Mouse (Mus musculus) layer of hippocampus, adult 11-12 months (tissue): ENCODE measurements around the gene Glrx2.
"Not testable (repeated sequence)": the region's sequence is repeated elsewhere in the genome, so short reads cannot be mapped to it uniquely, and the experiment has no call there.

Experiments
- DNase-seq: peaks from one replicate; pipeline ENCODE4 v3.0.0; 2022; ENCODE audit warnings: low spot score

The Glrx2 gene

DNA sequence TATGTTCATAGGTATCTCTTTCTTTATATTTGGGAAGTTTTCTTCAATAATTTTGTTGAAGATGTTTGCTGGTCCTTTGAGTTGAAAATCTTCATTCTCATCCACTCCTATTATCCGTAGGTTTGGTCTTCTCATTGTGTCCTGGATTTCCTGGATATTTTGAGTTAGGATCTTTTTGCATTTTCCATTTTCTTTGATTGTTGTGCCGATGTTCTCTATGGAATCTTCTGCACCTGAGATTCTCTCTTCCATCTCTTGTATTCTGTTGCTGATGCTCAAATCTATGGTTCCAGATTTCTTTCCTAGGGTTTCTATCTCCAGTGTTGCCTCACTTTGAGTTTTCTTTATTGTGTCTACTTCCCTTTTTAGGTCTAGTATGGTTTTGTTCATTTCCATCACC lies at the start of gene Glrx2:
Gene Glrx2, plus strand, starts transcription at position 301 of the 400 bp plus-strand sequence.
- DNase-seq = not testable (repeated sequence)

DNA sequence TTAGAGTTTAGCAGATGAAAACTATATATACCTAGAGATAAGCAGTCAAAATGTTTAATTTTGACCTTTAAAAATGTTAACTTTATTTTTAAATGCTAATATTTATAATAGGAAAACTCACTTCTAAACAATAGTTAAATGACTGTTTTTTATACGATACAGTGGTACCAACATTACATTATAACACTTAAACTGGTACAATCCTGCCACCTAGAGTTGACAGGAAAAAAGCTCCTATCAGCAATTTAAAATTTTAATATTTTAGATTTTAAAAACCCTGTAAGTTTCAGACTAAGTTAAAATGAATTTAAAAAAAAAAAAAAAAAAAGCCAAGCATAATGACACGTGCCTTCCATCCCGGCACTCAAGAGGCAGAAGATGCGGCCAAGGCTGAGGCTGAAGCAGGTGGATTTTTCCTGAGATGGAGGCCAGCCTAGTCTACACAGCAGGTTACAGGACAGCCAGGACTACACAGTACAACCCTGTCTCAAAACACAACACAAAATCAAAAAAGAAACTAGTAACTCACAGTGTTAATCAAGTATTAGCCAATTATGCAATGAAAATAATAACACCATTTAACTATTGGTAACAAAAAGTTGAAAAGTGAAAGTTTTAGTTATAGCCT lies 40.3 kb upstream of the Glrx2 start:
- no peak for DNase-seq

DNA sequence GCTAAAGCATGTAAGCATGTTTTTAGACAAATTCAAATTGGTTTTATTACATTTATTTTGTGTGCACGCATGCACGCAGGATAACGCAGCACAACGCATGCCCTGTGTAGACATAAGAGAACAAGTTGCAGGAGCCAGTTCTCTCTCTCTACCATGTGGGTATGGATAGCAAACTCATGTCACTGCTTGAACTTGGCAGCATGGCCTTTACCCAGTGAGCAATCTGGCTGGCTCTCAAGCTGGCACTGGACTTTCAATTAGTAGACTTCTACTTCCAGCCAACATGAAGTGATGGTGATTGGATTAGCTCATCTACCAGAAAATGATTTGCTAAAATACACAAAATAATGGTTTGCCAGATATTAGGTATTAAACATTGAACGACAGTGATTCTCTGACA lies 35.0 kb upstream of the Glrx2 start:
- no peak for DNase-seq

DNA sequence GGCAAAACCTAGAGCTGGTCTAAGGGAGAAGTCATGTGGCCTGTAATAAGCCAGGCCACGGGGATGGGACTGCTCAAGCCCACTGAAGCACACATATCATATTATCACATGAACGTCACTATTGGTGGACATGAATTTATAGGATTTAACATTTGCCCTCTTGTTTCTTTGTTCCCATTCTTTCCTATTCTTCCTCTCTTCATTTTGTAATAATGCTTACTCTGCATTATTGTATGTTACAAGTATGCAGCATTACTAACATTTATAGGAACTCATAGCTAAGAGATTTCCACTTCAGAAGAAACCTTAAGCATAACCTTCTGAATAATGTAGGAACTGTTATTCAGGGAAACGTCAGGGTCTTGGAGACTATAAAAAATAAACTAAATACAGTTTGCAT lies 31.3 kb upstream of the Glrx2 start:
- DNase-seq = no peak

DNA sequence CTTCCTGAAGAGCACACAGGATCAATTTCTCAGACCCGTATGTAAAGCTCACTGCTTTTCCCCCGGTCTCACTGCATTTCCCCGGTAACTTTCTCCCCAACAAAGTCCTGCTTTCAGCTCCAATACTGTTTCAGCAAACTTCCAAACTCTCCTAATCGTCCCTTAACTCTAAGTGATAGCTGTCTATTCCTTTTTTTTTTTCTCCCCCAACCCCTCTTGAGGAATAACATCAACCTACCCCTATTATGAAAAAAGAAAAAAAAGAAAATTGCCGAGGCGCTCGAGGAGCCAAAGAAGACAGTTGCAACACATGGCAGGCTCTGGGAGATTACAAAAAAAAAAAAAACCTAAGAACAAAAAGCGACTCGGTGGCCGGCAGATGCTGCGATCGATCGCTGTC lies 14.4 kb upstream of the Glrx2 start:
- no peak for DNase-seq

DNA sequence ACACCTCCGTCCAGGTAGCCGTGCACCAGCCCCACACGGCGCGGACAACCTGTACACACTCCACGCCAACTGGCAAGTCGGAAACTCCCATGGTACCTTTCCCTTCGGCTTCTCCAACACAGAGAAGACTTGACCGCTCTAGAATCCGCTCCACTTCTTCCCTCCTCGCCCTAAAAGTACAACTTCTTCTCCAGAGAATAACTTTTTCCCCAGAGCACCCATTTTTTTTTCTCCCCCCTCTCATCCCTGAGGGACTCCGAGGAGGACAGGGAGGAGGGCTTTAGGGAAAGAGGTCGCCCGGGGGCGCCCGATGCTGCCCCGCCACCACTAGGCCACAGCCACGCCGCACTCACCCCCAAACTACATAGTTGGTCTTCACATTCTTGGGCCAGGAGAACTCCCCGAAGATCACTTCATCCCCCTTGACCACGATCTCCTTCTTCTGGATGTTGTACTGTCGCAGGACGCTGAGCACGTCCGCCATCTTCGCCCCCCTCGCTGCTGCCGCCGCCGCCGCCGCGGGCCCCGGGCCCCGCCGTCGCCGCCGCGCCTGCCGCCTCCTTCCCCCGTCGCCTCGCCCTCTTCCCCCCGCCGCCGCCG lies 13.9 kb upstream of the Glrx2 start:
- peak; percentile 49 for DNase-seq

DNA sequence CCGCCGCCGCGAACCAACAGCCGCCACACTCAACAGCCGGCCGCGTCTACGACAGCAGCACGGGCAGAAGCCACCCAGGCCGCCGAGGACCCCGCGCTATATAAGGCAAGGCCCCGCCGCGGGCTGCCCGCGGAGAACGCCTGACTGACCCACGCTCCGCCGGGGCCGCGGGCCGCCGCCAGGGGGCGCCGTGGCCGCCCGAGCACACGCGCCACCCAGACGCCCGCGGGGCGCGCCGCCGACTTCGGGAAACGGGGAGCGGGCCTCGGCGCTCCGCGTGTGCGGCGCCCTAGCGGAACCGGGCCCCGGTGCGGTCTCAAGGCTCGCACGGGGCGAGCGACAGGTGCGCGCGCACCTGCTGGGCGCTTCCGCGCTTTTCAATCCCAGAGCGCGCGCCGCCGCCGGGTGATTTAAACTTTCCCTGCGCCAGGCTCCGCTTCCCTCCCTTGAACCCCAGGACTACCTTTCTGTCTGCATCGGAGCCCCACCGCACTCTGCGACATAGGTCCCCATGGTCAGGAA lies 13.3 kb upstream of the Glrx2 start, which contains the start of gene Cdc73:
Gene Cdc73, minus strand, starts transcription at position 153 of the 522 bp plus-strand sequence.
- DNase-seq = peak; percentile 94

DNA sequence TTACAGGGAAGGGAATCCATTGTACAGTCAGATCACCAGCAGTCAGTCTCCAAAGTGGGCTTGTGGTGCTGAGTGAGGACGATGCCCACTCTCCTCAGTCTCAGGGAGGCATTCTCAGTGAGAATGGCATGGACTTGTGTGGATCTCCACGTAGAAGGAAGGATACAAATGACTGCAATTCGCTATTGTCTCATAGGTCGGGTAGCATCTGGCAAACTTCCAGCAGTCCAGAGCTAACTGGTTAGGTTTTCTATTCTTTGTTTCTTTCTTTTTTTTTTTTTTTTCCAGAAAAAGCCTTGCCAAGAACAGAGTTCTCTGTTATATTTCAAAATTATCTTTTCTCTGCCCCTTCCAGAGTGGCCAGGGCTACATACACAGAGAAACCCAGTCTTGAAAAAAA lies 9.1 kb upstream of the Glrx2 start:
- DNase-seq = no peak

DNA sequence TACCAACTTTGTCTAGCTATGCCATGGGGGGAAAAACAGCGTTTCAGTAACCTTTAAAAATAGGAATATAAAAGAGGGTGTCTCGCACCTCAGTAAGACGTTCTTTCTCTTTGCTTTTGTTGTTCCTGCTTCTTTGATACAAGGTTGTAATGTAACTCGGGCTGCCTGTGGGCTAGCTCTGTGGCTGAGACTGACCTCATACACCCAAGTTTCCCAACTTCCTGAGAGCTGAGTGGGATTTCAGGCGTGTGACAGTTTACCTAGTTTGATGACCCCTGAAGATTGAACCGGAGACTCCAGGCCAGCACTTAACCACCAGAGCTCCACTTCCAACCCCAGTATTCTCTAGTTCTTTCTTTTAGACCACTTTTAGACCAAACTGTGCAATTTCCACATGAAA lies 7.8 kb upstream of the Glrx2 start:
- DNase-seq = no peak

DNA sequence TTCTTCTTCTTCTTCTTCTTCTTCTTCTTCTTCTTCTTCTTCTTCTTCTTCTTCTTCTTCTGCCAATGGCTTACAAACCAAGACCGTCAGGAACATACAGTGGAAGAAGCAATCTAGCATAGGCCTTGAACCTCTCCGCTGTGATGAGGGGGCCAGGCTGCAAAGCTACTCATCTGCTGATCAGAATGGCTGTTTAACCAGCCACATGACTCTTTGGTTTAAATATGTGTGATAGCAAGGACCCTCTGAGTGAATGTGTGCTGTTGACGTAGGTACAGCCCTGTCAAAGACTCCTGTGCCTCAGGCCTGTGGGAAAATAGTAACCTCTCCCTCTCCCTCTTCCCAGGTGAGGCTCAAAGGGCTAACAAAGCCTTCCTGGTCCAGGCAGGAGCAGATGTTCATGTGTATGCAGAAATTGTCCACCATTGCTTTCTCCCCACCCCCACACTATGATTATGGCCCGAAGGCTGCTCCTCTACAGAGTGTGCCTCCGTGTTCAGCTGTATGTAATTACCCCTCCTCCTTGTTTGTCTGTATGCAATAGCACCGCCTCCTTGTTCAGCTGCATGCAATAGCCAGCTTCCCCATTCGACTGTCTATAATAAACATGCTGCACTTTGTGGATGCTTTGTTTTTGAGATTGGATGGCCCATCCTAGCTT lies 6.0 kb upstream of the Glrx2 start:
- DNase-seq = no peak

DNA sequence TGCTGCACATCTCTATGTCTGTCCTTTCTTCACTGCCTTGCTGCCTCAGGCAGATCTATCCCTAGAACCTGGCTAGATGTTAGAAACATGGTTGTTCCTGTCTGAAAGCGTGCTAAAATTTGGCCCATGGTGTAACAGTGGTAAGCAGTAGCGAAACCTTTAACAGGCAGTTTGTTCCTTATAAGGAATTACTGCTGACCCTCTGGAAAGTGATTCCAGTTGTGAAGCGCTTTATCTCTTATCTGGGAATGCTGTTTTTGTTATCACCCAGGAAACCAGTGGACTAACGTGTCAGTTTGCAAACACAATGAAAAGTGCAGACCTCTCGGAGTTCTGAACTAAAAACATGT lies 5.5 kb upstream of the Glrx2 start:
- DNase-seq = no peak

DNA sequence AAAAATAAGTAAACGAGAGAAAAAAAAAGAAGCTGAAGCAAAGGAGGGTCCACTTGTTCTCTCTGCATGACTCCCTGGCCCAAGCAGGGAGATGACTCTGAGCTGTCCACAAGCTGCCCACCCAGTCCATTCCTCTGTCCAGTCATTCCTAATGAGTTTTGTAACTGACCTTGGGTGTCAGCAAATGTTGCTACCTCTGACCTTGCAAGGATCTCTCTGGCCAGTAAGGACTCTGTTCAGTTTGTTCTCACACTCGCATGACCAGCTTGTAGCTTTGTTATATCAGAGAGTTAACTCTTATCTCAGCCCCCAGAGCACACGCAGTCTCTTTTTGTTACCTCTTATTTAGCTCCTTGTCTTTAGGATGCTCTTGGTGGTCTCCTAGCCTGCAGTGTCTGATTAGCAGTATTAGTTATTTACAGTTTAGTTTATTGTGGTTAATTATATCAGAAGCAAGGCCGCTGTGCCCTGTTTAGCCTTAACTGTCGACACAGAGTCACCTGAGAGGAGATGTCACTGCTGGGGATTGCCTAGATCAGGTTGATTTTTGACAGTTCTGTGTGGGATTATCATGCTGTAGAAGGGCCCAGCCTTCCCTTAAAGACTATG lies 8.4 kb downstream of the Glrx2 start:
- no peak for DNase-seq

DNA sequence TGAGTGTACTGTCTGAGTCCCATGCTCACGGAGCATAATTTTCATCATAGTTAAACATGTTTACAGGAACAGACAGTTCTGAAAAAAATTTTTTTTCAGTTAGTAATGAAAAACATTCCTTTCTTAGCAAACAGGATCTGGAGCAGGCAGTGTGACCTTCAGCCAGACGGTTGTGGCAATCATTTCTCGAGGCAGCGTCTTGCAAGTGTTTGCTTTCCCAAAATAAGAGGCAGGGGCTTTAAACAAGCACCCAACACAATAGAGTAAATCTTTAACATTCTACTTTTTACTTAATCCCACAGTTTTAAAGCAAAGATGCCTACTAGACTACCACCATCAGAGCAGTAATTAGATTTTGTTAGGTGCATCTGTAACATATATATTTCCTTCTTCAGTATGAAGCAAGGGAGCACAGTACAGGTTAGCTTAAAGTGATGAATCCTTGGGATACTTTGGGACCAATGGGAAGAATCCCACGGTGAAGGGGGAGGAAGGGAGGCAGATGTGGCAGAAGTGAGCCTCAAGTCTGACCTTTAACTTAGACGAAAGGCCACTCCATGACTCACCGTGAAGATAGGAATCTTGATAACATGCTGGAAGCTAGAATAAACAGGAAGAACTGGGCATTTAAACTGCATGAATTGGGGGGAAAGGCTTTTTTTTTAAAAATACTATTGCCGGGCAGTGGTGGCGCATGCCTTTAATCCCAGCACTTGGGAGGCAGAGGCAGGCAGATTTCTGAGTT lies 11.7 kb downstream of the Glrx2 start:
- DNase-seq = no peak

DNA sequence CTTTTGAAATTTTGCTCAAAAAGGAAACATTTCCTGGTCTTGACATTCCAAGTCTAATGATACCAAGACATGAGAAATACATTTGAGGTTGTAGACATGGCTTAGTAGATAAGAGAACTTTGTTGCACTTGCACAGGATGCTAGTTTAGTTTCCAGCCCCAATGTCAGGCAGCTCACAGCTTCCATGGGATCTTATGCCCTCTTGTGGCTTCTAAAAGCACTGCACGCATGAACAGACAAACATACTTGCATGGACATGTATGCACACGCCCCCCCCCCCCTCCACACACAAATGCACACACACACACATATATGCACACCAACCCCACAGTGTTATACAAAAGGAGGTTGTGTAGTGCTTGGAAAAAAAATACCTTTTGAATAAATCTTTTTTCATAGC lies 14.8 kb downstream of the Glrx2 start:
- no peak for DNase-seq

DNA sequence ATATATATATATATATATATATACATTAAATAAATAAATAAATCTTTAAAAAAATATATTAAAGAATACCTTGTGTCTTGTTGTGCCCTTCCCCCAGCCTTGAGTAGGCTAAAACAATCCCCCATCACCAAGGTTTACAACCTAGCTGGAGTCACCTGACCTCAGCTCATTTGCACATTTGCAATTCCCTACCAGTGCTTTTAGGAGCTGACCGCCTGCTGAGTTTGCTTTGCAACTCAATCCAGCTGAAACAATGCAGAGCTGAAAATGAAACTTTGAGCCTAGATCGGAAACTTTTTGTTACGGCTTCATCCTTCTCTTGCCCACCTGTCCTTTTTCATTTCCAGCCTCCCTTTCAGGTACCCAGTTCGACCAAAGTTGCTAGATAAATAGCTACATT lies 15.6 kb downstream of the Glrx2 start:
- no peak for DNase-seq

DNA sequence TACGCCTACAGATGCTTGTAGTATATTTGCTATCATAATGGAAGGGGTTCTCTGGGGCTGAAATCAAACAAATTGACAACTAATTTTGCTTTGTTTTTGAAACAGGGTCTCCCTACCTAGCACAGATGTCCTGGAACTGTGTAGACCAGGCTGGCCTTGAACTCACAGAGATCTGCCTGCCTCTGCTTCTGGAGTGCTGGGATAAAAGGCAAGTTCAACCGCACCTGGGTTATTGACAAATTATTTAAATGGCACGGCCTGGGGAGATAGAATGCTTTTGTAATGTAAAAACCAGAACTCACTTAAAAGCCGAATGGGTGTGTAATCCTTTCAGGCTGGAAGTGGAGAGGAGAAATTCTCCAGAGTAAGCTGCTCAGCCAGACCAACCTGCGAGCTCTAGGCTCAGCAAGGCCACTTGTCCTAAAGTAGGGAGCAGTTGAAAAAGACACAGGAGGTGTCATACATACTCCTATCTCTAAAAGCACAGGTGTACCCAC lies 17.8 kb downstream of the Glrx2 start:
- DNase-seq = no peak

DNA sequence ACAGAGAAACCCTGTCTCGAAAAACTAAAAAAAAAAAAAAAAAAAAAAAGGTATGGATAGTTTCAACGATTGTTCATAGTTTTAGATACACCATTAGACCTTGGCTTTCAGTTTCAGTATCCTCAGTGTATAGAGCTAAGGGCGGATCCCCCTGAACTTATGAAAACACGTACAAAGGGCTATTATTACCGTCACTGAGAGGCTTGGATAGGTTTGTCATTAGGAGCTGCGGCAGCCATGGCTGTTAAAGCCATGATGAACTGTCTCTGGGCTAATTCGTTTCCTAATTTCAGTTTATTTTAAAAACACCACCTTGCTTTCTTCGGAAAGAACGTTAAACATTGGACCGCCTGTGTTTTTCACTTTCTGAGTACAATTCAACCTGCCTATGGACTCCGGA lies 22.7 kb downstream of the Glrx2 start:
- no peak for DNase-seq

DNA sequence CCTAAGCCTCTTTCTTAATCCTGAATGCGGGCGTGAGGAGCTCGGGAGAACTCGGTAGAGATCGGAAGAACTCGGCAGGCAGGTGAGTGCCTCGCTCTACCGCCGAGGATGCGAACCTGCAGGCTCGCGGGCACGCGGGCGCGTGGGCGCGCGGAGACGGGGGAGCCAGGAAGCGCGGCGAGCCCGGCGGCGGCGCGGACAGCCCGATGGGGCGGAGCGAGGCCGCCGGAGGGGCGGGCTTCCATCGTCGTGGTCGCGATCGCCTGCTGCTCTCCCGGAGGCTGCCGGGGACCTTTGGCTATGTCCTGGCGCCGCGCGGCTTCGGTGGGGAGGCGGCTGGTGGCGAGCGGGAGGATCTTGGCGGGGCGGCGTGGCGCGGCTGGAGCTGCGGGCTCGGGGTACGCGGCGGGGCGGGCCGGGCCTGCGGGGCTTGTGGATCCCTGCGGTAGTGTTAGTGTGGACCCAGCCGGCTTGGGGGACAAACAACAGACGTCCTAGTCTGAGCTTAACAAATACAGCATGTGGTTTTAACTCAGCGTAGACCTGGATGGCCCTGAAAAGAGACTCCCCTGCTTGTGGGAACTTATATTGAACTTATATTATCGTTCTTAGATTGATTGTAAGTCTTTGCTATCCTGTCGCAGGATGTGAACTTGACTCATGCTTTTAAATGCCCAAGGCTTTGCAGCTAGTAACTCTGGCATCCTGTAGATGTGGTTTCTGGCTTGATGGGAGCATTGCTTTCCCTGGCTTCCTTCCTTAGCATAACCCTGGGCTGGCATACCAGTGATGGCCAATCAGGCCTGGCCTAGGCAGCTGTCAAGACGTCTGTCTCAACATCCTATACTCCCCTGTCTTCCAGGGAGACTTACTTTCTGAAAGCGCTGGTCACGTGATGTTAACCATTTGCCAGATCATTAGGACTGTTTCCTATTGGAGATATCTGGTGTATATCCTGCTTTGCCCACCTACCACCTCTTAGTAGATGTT lies 23.5 kb downstream of the Glrx2 start:
- DNase-seq = peak; percentile 85

DNA sequence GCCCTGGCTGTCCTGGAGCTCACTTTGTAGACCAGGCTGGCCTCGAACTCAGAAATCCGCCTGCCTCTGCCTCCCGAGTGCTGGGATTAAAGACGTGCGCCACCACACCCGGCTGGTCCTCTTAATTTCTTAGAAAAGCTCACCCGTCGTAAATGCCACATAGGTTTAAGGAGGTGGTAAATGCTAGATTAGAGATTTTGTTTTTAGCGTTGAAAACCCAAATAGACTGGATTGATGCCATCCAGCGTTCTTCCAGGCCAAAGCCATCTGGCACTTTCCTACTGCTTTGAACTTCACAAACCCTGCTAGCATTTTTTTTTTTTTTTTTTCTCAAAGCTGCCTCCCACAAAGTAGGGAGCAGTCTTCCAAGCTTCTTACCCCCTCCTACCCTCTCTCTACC lies 24.4 kb downstream of the Glrx2 start:
- DNase-seq = peak; percentile 27

DNA sequence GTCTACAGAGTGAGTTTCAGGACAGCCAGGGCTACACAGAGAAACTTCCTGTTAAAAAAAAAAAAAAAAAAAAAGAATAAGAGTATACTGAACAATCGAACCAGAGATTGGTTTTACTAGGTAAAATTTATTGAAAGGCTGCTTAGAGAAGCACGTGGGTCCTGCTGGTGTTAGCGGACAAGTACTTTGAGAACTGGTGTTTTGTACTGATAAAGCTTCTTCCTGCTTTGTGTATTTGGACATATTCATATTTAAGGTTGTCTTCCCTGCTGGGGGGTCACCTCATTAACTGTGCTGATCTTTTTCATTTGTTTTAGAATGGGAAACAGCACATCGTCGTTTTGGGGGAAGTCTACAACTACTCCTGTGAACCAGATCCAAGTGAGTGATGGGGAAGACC lies 25.2 kb downstream of the Glrx2 start:
- DNase-seq = no peak

DNA sequence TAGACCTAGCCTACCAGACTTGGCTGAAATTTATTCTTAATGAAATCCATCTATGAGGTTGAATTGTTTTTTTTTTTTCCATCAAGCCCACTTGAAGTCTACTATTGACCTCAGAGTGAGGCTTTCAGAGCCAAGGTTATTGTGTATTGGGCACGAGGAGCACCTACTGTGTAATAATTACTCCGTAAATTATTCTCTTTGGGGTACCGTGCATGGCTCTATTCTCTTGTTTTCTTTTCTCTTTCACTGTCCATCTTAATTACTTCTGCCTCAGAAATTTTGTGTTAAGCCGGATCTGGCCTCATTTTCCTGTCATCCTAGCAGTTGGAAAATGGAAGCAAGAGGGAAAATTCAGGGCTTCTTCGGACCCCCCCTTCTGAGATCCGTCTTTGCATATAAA lies 26.0 kb downstream of the Glrx2 start:
- DNase-seq = no peak
